Comparison of ENCODE assay signal across 15 mouse cellular contexts in the genomic region with DNA sequence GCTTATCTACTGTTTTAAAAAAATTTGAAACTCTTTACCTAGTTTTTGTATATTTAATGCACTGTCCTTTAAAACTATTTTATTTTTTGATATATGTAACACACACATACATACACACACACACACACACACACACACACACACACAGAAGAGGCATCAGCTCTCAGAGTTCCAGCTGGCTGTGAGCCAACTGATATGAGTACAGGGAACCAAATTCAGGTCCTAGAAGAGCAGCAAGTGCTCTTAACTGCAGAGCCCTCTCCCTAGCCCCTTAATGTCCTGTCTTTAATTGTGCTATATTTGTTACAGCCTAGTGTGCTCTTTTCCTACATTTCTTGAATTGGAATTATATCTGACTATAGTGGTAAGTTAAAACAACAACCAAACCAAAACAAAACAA. TPM values are rescaled to one million over a fixed set of nuclear protein-coding genes. Genes with fewer than 3 reads are reported as not detected.
DNase-seq lines count a peak whose midpoint lies in the region; ATAC-seq and TF ChIP-seq lines count a peak whose summit lies in the region.
"Had no signal": no experiment of that assay in that cellular context is flagged by ENCODE, and none has a peak within 500 bp of the region (broad histone marks: within the 10 kb centered on the region; RNA-seq: fewer than 3 reads in every experiment).

No protein-coding gene starts in this region.

- TF ChIP-seq EP300 in liver, postnatal 0 days (IDR thresholded peaks at IDR 0.05; ENCODE audit: low read depth), result no peak

- H3K27me3 ChIP-seq in lung, embryonic 14.5 days (ENCODE audit: insufficient read depth, low read length), result no peaks in the 10 kb centered on the region
- no peaks in the 10 kb centered on the region for H3K27me3 ChIP-seq in heart, embryonic 12.5 days (replicated peaks)
- H3K27me3 ChIP-seq in liver, postnatal 0 days (ENCODE audit: insufficient read depth, low read length), result no peaks in the 10 kb centered on the region
- H3K27me3 ChIP-seq in intestine, embryonic 15.5 days (replicated peaks), result no peaks in the 10 kb centered on the region
- H3K27me3 ChIP-seq in kidney, embryonic 16.5 days (ENCODE audit: insufficient read depth, low read length), result no peaks in the 10 kb centered on the region
- H3K27me3 ChIP-seq: midbrain, embryonic 15.5 days had no signal

- H3K4me2 ChIP-seq in lung, embryonic 14.5 days, result no peak overlapping the region
- H3K4me2 ChIP-seq in heart, embryonic 12.5 days, result no peak overlapping the region
- no peak overlapping the region for H3K4me2 ChIP-seq in liver, postnatal 0 days (ENCODE audit: low read depth, low read length)
- H3K4me2 ChIP-seq in intestine, embryonic 15.5 days (replicated peaks), result no peak overlapping the region
- no peak overlapping the region for H3K4me2 ChIP-seq in kidney, embryonic 16.5 days (replicated peaks; ENCODE audit: low read depth, low read length)
- H3K4me2 ChIP-seq: lung, embryonic 15.5 days; midbrain, embryonic 15.5 days had no signal

- no peak overlapping the region for H3K27ac ChIP-seq in lung, embryonic 14.5 days (ENCODE audit: low read depth)
- no peak overlapping the region for H3K27ac ChIP-seq in heart, embryonic 12.5 days (ENCODE audit: poor library complexity, severe bottlenecking)
- H3K27ac ChIP-seq in liver, postnatal 0 days (ENCODE audit: low read depth), result no peak overlapping the region
- no peak overlapping the region for H3K27ac ChIP-seq in intestine, embryonic 15.5 days
- no peak overlapping the region for H3K27ac ChIP-seq in kidney, embryonic 16.5 days (ENCODE audit: low read length)
- H3K27ac ChIP-seq: lung, embryonic 15.5 days; midbrain, embryonic 15.5 days had no signal

- no peak for TF ChIP-seq CTCF in lung, embryonic 14.5 days (IDR thresholded peaks at IDR 0.05; ENCODE audit: low read depth)
- no peak for TF ChIP-seq CTCF in lung, adult 2 months (IDR thresholded peaks at IDR 0.05; ENCODE audit: insufficient read depth, low read length)
- TF ChIP-seq CTCF in liver, postnatal 0 days (IDR thresholded peaks at IDR 0.05; ENCODE audit: low read depth), result no peak

- DNase-seq in cerebellum, adult 18-20 months, result peak; percentile 38 to 44
- DNase-seq in cerebellum, adult 11 months, result no peak
- peak; percentile 37 for DNase-seq in lung, embryonic 14.5 days
- DNase-seq in lung, adult 2 months, result no peak
- peak; percentile 50 for DNase-seq in liver, postnatal 0 days
- DNase-seq: gastrocnemius, postnatal 14 days; kidney, postnatal 4 days; spleen, adult 18-20 months; thymus, adult 2 months had no signal

- peak; percentile 38; the same call in 1 of the 2 replicates for ATAC-seq in lung, embryonic 14.5 days (ENCODE audit: insufficient read depth)
- ATAC-seq in heart, embryonic 12.5 days (ENCODE audit: insufficient number of reproducible peaks, low FRiP score), result peak; percentile 64; the same call in 1 of the 2 replicates
- 0 out of 2 replicates have a peak, but pooled peaks have one; percentile 45 for ATAC-seq in liver, postnatal 0 days
- ATAC-seq in intestine, embryonic 15.5 days, result no peak; the same call in 1 of the 2 replicates
- ATAC-seq in kidney, embryonic 16.5 days (ENCODE audit: low FRiP score, low TSS enrichment), result no peak
- ATAC-seq: inflammation-experienced regulatory T-cells, adult 6 months had no signal

- TF ChIP-seq POLR2A in lung, adult 2 months (IDR thresholded peaks at IDR 0.05; ENCODE audit: borderline replicate concordance, extremely low read depth, low read depth, low read length), result no peak

- no peaks in the 10 kb centered on the region for H3K9me3 ChIP-seq in lung, embryonic 14.5 days (ENCODE audit: low read depth, low read length)
- H3K9me3 ChIP-seq in heart, embryonic 12.5 days (replicated peaks), result no peaks in the 10 kb centered on the region
- no peaks in the 10 kb centered on the region for H3K9me3 ChIP-seq in liver, postnatal 0 days (ENCODE audit: low read length)
- H3K9me3 ChIP-seq in intestine, embryonic 15.5 days, result no peaks in the 10 kb centered on the region
- no peaks in the 10 kb centered on the region for H3K9me3 ChIP-seq in kidney, embryonic 16.5 days (ENCODE audit: low read length)
- H3K9me3 ChIP-seq: lung, embryonic 15.5 days; midbrain, embryonic 15.5 days had no signal

- no peaks in the 10 kb centered on the region for H3K36me3 ChIP-seq in lung, embryonic 14.5 days (ENCODE audit: insufficient read depth)
- H3K36me3 ChIP-seq in heart, embryonic 12.5 days, result peaks cover 5% of the 10 kb centered on the region
- no peaks in the 10 kb centered on the region for H3K36me3 ChIP-seq in liver, postnatal 0 days (replicated peaks; ENCODE audit: insufficient read depth, low read length)
- H3K36me3 ChIP-seq in intestine, embryonic 15.5 days, result no peaks in the 10 kb centered on the region
- 0 out of 2 replicates have a peak, but pooled peaks cover 8% of the 10 kb centered on the region for H3K36me3 ChIP-seq in kidney, embryonic 16.5 days (ENCODE audit: insufficient read depth, low read length)
- H3K36me3 ChIP-seq: lung, embryonic 15.5 days; midbrain, embryonic 15.5 days had no signal

- no peaks in the 10 kb centered on the region for H3K4me1 ChIP-seq in lung, embryonic 14.5 days (ENCODE audit: insufficient read depth)
- no peaks in the 10 kb centered on the region for H3K4me1 ChIP-seq in lung, adult 2 months (ENCODE audit: control insufficient read depth, insufficient read depth, low read length)
- peaks cover 38% of the 10 kb centered on the region for H3K4me1 ChIP-seq in heart, embryonic 12.5 days (replicated peaks)
- H3K4me1 ChIP-seq in liver, postnatal 0 days (ENCODE audit: insufficient read depth), result peaks cover 20% of the 10 kb centered on the region
- no peaks in the 10 kb centered on the region for H3K4me1 ChIP-seq in intestine, embryonic 15.5 days (replicated peaks)
- 0 out of 2 replicates have a peak, but pooled peaks cover 4% of the 10 kb centered on the region for H3K4me1 ChIP-seq in kidney, embryonic 16.5 days (ENCODE audit: insufficient read depth, low read length)
- H3K4me1 ChIP-seq: lung, embryonic 15.5 days; midbrain, embryonic 15.5 days had no signal

- no peak overlapping the region for H3K9ac ChIP-seq in lung, embryonic 14.5 days
- no peak overlapping the region for H3K9ac ChIP-seq in heart, embryonic 12.5 days
- no peak overlapping the region for H3K9ac ChIP-seq in liver, postnatal 0 days (replicated peaks)
- H3K9ac ChIP-seq in intestine, embryonic 15.5 days, result no peak overlapping the region
- H3K9ac ChIP-seq in kidney, embryonic 16.5 days (replicated peaks; ENCODE audit: low read length), result no peak overlapping the region
- H3K9ac ChIP-seq: lung, embryonic 15.5 days; midbrain, embryonic 15.5 days had no signal

- H3K4me3 ChIP-seq in lung, embryonic 14.5 days (ENCODE audit: low read depth, low read length), result no peak overlapping the region
- H3K4me3 ChIP-seq in lung, adult 2 months (replicated peaks; ENCODE audit: extremely low read depth, low read depth, low read length), result no peak overlapping the region
- no peak overlapping the region for H3K4me3 ChIP-seq in heart, embryonic 12.5 days
- no peak overlapping the region for H3K4me3 ChIP-seq in liver, postnatal 0 days (ENCODE audit: low read depth, low read length)
- no peak overlapping the region for H3K4me3 ChIP-seq in intestine, embryonic 15.5 days (replicated peaks)
- no peak overlapping the region for H3K4me3 ChIP-seq in kidney, embryonic 16.5 days (ENCODE audit: low read length)
- H3K4me3 ChIP-seq: lung, embryonic 15.5 days; midbrain, embryonic 15.5 days had no signal

RNA-seq across cellular contexts. Expression of a gene that starts 38.4 kb away (rescaled TPM):
- 36.9 and 39.5 TPM in 2 replicates for polyA plus RNA-seq in lung, embryonic 14.5 days (2014; fragmentation: Nextera tagmentation; extraction: Ambion mirVana)
- polyA plus RNA-seq in lung, adult 2 months (2012; rRNA removed), result 3.9 and 4.0 TPM in 2 replicates
- polyA plus RNA-seq in heart, embryonic 12.5 days (2016; fragmentation: Nextera tagmentation; extraction: Ambion mirVana), result 28.7 and 32.3 TPM in 2 replicates
- 14.5 and 14.6 TPM in 2 replicates for polyA plus RNA-seq in liver, postnatal 0 days (2015; fragmentation: Nextera tagmentation; extraction: Ambion mirVana)
- polyA plus RNA-seq in intestine, embryonic 15.5 days (2015; fragmentation: Nextera tagmentation; extraction: Ambion mirVana), result 45.8 and 51.1 TPM in 2 replicates
- 39.5 and 44.9 TPM in 2 replicates for polyA plus RNA-seq in kidney, embryonic 16.5 days (2015; fragmentation: Nextera tagmentation; extraction: Ambion mirVana)

Comparison
In these comparisons a context has a peak if more than half of its experiments do, and no peak if none do; other contexts are left out.
1. DNase-seq: peak in cerebellum, adult 18-20 months (2 of 2), lung, embryonic 14.5 days (single experiment) and liver, postnatal 0 days (single experiment); none in cerebellum, adult 11 months (single experiment) and lung, adult 2 months (single experiment).
2. ATAC-seq: peak in lung, embryonic 14.5 days (single experiment), heart, embryonic 12.5 days (single experiment) and liver, postnatal 0 days (single experiment); none in intestine, embryonic 15.5 days (single experiment) and kidney, embryonic 16.5 days (single experiment).